In the genomic region with DNA sequence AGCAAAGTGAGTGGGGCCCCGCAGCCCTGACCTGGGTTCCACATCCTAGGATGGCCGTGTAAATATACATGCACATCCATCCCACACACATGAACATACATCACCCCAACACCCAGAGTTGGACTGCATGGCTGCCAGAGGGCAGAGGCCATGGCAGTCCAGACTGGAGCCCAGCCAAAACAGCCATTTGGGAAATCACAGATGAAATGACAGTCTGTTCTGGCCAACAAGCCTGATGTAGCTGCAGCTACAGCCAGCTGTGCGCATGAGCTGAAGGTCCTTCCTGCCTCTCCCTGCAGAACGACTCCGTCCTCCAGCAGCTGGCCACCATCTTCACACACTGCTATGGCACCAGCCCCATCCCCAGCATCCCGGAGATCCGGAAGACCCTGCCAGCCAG, we compare ENCODE assay signal across 18 mouse cellular contexts. TPM values are rescaled to one million over a fixed set of nuclear protein-coding genes. Genes with fewer than 3 reads are reported as not detected.
DNase-seq lines count a peak whose midpoint lies in the region; ATAC-seq lines count a peak whose summit lies in the region.
"Had no signal": no experiment of that assay in that cellular context is flagged by ENCODE, and none has a peak within 500 bp of the region (broad histone marks: within the 10 kb centered on the region; RNA-seq: fewer than 3 reads in every experiment).

No protein-coding gene starts in this region.

- H3K9ac ChIP-seq in forebrain, embryonic 13.5 days: no peak overlapping the region
- H3K9ac ChIP-seq: forebrain, embryonic 12.5 days; limb, embryonic 13.5 days; liver, embryonic 15.5 days; midbrain, embryonic 15.5 days had no signal

- no peaks in the 10 kb centered on the region for H3K9me3 ChIP-seq in heart, embryonic 10.5 days
- H3K9me3 ChIP-seq in forebrain, embryonic 13.5 days (replicated peaks): no peaks in the 10 kb centered on the region
- H3K9me3 ChIP-seq: forebrain, embryonic 12.5 days; G1E; limb, embryonic 13.5 days; liver, embryonic 15.5 days; midbrain, embryonic 15.5 days had no signal

- no peak overlapping the region for H3K4me3 ChIP-seq in heart, embryonic 10.5 days
- H3K4me3 ChIP-seq in forebrain, embryonic 13.5 days: no peak overlapping the region
- H3K4me3 ChIP-seq: forebrain, embryonic 12.5 days; heart, adult 2 months; limb, embryonic 13.5 days; liver, embryonic 15.5 days; midbrain, embryonic 15.5 days; myocyte had no signal

- H3K27me3 ChIP-seq in heart, embryonic 10.5 days (ENCODE audit: insufficient read depth, poor library complexity, severe bottlenecking): no peaks in the 10 kb centered on the region
- no peaks in the 10 kb centered on the region for H3K27me3 ChIP-seq in forebrain, embryonic 13.5 days
- H3K27me3 ChIP-seq: forebrain, embryonic 12.5 days; limb, embryonic 13.5 days; liver, embryonic 15.5 days; midbrain, embryonic 15.5 days had no signal

- WGBS in heart, embryonic 10.5 days: 94% methylated on average over 7 of the region's 7 CpGs
- 91% methylated on average over 7 of the region's 7 CpGs for WGBS in forebrain, embryonic 13.5 days

- H3K36me3 ChIP-seq in heart, embryonic 10.5 days: peaks cover 81% of the 10 kb centered on the region
- H3K36me3 ChIP-seq in forebrain, embryonic 13.5 days (ENCODE audit: poor library complexity, severe bottlenecking): peaks cover 37% of the 10 kb centered on the region
- H3K36me3 ChIP-seq: liver, embryonic 15.5 days had no signal

- no peak overlapping the region for H3K27ac ChIP-seq in heart, embryonic 10.5 days
- no peak overlapping the region for H3K27ac ChIP-seq in forebrain, embryonic 13.5 days
- H3K27ac ChIP-seq: forebrain, embryonic 12.5 days; heart, adult 2 months; limb, embryonic 13.5 days; liver, embryonic 15.5 days; midbrain, embryonic 15.5 days had no signal

- ATAC-seq in forebrain, embryonic 13.5 days: no peak
- no peak for ATAC-seq in megakaryocyte-erythroid progenitor cell, adult 5-6 weeks (replicated peaks; ENCODE audit: low FRiP score, low TSS enrichment, poor library complexity, severe bottlenecking)
- ATAC-seq: midbrain, embryonic 15.5 days had no signal

- peaks cover 34% of the 10 kb centered on the region for H3K4me1 ChIP-seq in heart, embryonic 10.5 days
- H3K4me1 ChIP-seq in forebrain, embryonic 13.5 days: peaks cover 10% of the 10 kb centered on the region

- intact Hi-C loops in heart, postnatal 10 days (cut with DNase I): no loop called here

- H3K4me2 ChIP-seq in forebrain, embryonic 13.5 days: no peak overlapping the region
- H3K4me2 ChIP-seq: forebrain, embryonic 12.5 days; limb, embryonic 13.5 days; liver, embryonic 15.5 days; midbrain, embryonic 15.5 days had no signal

- peak; percentile 21 to 35 for DNase-seq in heart, postnatal 10 days
- no peak for DNase-seq in heart, embryonic 10.5 days (ENCODE audit: low spot score)
- peak; percentile 14 for DNase-seq in kidney, postnatal 14 days
- no peak for DNase-seq in kidney, postnatal 36 days
- peak; percentile 63 for DNase-seq in adipocyte (ENCODE audit: low spot score)
- DNase-seq in lung, postnatal 14 days: peak; percentile 57
- DNase-seq: cerebellum, adult 9-10 months; gastrocnemius, postnatal 14 days; heart, adult 2 months; thymus, adult 2 months had no signal

RNA-seq across cellular contexts. Expression of gene Nat10, which starts 50.2 kb away (rescaled TPM):
- 10 to 100 TPM; 17.6 to 20.7 TPM for total RNA-seq in heart, postnatal 10 days (2021)
- polyA plus RNA-seq in heart, embryonic 10.5 days (2016; fragmentation: Nextera tagmentation; extraction: Ambion mirVana): 26.6 and 32.2 TPM in 2 replicates
- polyA plus RNA-seq in forebrain, embryonic 13.5 days (2015; fragmentation: Nextera tagmentation; extraction: Ambion mirVana): 23.8 and 25.8 TPM in 2 replicates
- total RNA-seq in megakaryocyte-erythroid progenitor cell, adult 5-6 weeks (2014; fragmentation: Nextera tagmentation): 72.5 and 104 TPM in 2 replicates
- total RNA-seq in megakaryocyte-erythroid progenitor cell, adult 5-6 weeks (2017): 75.1 and 125 TPM in 2 replicates

Comparison
In these comparisons a context has a peak if more than half of its experiments do, and no peak if none do; other contexts are left out.
1. DNase-seq: peak in heart, postnatal 10 days (2 of 2), kidney, postnatal 14 days (single experiment), adipocyte (single experiment) and lung, postnatal 14 days (single experiment); none in heart, embryonic 10.5 days (single experiment) and kidney, postnatal 36 days (0 of 2).